Mouse (Mus musculus) gastrocnemius, postnatal 36 days (tissue): ENCODE measurements around the gene Cldn5. TPM values are rescaled to one million over a fixed set of nuclear protein-coding genes. Genes with fewer than 3 reads are reported as not detected.

Source experiments
- total RNA-seq, 2 experiments: library from RNA; stranded (reverse); gene quantifications; 2 replicates each; pipeline ENCODE4 v1.2.3; 2021

The Cldn5 gene
- total RNA-seq, 2 experiments from 2014 or later, result 9.5 to 13.5 TPM

Other genes with a start within 250 kb of the Cldn5 start
- gene Tbx1, start 186.2 kb upstream of the Cldn5 start, total RNA-seq, result 10 to 100 TPM in 1 of 2 experiments, 1 to 10 TPM in 1; 8.7 to 11.1 TPM
- gene Gp1bb, start 154.4 kb upstream of the Cldn5 start, total RNA-seq, result not detected
- gene Gm49601, start 150.4 kb upstream of the Cldn5 start, total RNA-seq, result 1 to 10 TPM in 1 of 2 experiments, under 1 TPM in 1; 0.94 to 1.5 TPM
- gene Sept5, start 146.9 kb upstream of the Cldn5 start, total RNA-seq, result 1 to 10 TPM; 2.7 TPM
- gene Ufd1, start 34.9 kb downstream of the Cldn5 start, total RNA-seq, result 10 to 100 TPM; 40.3 to 46.4 TPM
- 1 to 10 TPM; 1.6 to 2.1 TPM for gene Cdc45, start 35.1 kb downstream of the Cldn5 start, total RNA-seq
- 10 to 100 TPM; 14.4 to 17.6 TPM for gene 2510002D24Rik, start 59.7 kb downstream of the Cldn5 start, total RNA-seq
- gene Gm28539, start 59.7 kb downstream of the Cldn5 start, total RNA-seq, result 1 to 10 TPM in 1 of 2 experiments, not detected in 1; 1.7 TPM
- gene Mrpl40, start 100.0 kb downstream of the Cldn5 start, total RNA-seq, result 10 to 100 TPM; 42.7 to 43.1 TPM
- gene Hira, start 100.2 kb downstream of the Cldn5 start, total RNA-seq, result 10 to 100 TPM; 21.4 to 23.0 TPM